Mouse (Mus musculus) lung, adult 2 months (tissue): ENCODE measurements at regions not wholly inside any gene's neighbourhood (a gene's known extent, or its start where the extent isn't known, plus 50 kb on each side); places are given as distances from the start of the nearest gene placed in this dataset.
"Not testable (repeated sequence)": the region's sequence is repeated elsewhere in the genome, so short reads cannot be mapped to it uniquely, and the experiment has no call there.

ENCODE experiments used
- DNase-seq: peaks from one replicate; pipeline ENCODE4 v3.0.0; 2022
- H3K4me1 ChIP-seq: fragments of 200-500 bp; 2 replicates; pipeline ENCODE4 v1.6.1; 2011; ENCODE audit warnings: low read length; ENCODE audit not compliant: control insufficient read depth, insufficient read depth
- H3K4me3 ChIP-seq: fragments of 200-500 bp; replicated peaks from 2 replicates; pipeline ENCODE3; 2011; ENCODE audit warnings: low read depth, mild to moderate bottlenecking, control low read depth, low read length; ENCODE audit errors: extremely low read depth
- CTCF ChIP-seq: fragments of 200-500 bp; IDR thresholded peaks from 2 replicates; pipeline ENCODE4 v1.5.1; 2011; ENCODE audit warnings: mild to moderate bottlenecking, low read length, control low read depth; ENCODE audit not compliant: insufficient read depth
- POLR2A ChIP-seq: fragments of 200-500 bp; IDR thresholded peaks from 2 replicates; pipeline ENCODE4 v1.6.1; 2011; ENCODE audit warnings: low read depth, mild to moderate bottlenecking, control low read depth, low read length, borderline replicate concordance; ENCODE audit errors: extremely low read depth
- WGBS: fragments of 180-500 bp; shearing (Covaris S2); methylation state at CpG from one replicate; pipeline ENCODE4 v1.1.7; 2018; 5-methylcytosine and 5-hydroxymethylcytosine counted together

GRCm38 (mm10) chr12:8436976-8437580 lies 62.7 kb downstream of the Rhob start:
- DNase-seq, result no peak

DNA sequence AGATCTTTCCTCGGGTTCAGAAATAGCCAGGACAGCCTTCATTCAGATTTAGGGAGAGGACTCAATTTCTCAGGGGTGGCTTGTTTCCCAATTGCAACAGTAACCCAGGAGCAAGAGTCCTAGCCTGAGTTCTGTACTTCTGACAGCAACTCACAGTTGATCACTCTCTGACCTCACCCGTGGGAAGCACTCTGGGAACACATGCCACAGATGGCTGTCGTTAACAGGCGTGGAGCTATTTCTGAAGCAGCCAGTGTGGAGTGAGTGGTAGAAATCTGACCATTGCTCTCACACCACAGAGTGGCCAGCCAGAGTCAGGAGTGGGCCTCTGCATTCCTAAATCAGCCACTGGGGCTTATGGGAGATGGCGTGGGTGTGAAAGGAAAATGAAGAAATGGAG lies 63.3 kb downstream of the Rhob start:
- WGBS, result 42% methylated on average over 5 of the region's 5 CpGs
- TF ChIP-seq POLR2A, result no peak
- TF ChIP-seq CTCF, result no peak
- H3K4me1 ChIP-seq, result peaks cover 25% of the 10 kb centered on the region
- no peak overlapping the region for H3K4me3 ChIP-seq
- DNase-seq, result no peak

More at GRCm38 (mm10) chr12:8436976-8437580, 62.7 kb downstream of the Rhob start:
- no peak overlapping the region for H3K4me3 ChIP-seq
- WGBS, result 27% methylated on average over 6 of the region's 6 CpGs
- TF ChIP-seq POLR2A, result no peak
- no peak for TF ChIP-seq CTCF
- H3K4me1 ChIP-seq, result peaks cover 25% of the 10 kb centered on the region

GRCm38 (mm10) chr12:8435651-8436348 lies 64.0 kb downstream of the Rhob start:
- peaks cover 23% of the 10 kb centered on the region for H3K4me1 ChIP-seq
- H3K4me3 ChIP-seq, DNase-seq: not testable (repeated sequence)
- 38% methylated on average over 3 of the region's 3 CpGs for WGBS

DNA sequence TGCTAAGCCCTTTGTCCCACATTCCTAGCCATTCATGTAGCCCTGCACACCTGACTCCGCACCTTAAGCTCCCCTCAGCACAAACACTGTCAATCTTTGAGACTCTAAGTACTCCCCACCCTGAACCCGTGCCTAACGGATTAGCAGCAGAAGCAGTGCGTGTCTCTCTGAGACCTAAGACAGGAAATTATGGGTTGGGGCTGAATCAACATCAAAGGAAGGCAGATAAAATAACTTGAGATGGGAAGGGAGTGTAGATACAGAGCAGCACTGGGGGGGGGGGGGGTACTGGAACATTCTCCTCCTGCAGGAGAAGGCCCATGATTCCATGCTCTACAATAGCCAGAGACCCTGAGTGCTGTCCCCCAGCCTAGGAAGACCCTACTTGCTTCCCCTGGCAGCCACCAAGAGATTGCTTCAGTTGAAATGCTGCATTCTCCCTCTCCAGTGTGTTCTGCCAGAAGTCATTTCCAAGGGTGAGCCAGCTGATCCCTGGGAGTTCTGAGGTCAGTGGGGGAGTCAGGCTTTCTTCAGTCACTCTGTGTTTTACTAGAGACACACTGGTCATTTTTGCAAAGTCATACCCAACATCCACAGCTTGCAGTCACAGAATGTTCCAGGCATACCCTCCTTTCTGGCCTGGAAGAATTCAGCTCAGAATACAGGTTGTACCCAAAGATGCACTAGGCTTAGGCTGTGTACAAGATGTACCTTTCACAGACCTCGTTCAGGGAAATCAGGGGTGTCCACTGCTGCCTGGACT lies 71.4 kb downstream of the Rhob start:
- TF ChIP-seq CTCF (no peak), POLR2A (no peak)
- 48% methylated on average over 5 of the region's 5 CpGs for WGBS
- DNase-seq, result no peak

DNA sequence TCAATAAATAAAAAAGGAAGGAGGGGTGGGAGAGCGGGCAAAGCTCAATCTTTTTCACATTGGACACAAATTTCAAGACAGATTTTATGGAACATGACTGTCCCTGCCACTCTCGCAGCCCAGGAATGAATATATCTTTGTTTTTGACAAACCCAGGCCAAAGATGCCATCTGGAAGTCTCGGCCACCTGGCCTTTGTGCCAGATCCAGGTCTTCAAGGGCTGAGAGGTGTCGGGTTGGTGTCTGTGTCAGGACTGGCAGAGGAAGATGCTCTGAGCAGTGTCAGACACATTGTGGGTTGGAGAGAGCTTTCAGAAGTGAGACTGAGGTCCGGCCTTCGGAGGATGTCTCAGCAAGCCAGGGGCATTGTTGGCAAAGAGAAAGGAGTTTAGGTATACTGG lies 75.3 kb downstream of the Rhob start:
- Histone ChIP-seq H3K4me1 (peaks cover 3% of the 10 kb centered on the region; the same call in 1 of the 2 replicates), H3K4me3 (no peak overlapping the region)
- WGBS, result 95% methylated on average over 6 of the region's 6 CpGs
- no peak for DNase-seq
- TF ChIP-seq CTCF (no peak), POLR2A (no peak)

More for the DNA sequence above, 71.4 kb downstream of the Rhob start:
- Histone ChIP-seq H3K4me1 (peaks cover 11% of the 10 kb centered on the region), H3K4me3 (no peak overlapping the region)

DNA sequence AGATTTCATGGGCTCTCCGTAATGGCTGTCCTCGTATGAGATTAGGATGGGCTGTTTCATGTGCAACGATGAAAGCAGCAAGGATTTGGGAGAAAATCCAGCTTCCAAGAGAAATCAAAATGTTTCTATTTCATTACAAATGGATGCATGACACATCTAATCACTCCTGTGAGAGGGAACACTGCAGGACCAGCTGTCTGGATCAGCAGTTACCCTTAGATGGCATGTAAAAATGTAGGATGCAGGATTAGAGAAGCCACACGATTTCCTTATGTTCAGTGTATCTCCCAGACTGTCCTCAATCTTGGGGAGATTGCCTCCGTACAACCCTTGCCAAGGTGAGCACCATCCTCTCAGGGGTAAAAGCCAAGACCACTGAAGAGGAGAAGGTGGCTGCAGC lies 77.1 kb downstream of the Rhob start:
- no peak overlapping the region for H3K4me3 ChIP-seq
- TF ChIP-seq CTCF (no peak), POLR2A (no peak)
- no peak for DNase-seq
- 79% methylated on average over 5 of the region's 5 CpGs for WGBS
- H3K4me1 ChIP-seq, result 0 out of 2 replicates have a peak, but pooled peaks cover 3% of the 10 kb centered on the region

- TF ChIP-seq POLR2A (no peak), CTCF (no peak)
- no peak for DNase-seq
- Histone ChIP-seq H3K4me1 (0 out of 2 replicates have a peak, but pooled peaks cover 3% of the 10 kb centered on the region), H3K4me3 (no peak overlapping the region)
- WGBS, result 83% methylated on average over 3 of the region's 3 CpGs
Observed at GRCm38 (mm10) chr12:8421271-8421567, 78.6 kb downstream of the Rhob start.

- no peak for TF ChIP-seq CTCF
- WGBS, result 87% methylated on average over 9 of the region's 9 CpGs
- 0 out of 2 replicates have a peak, but pooled peaks cover 3% of the 10 kb centered on the region for H3K4me1 ChIP-seq
- DNase-seq, result no peak
- H3K4me3 ChIP-seq, result no peak overlapping the region
Observed at GRCm38 (mm10) chr12:8420511-8421270, 79.1 kb downstream of the Rhob start.

DNA sequence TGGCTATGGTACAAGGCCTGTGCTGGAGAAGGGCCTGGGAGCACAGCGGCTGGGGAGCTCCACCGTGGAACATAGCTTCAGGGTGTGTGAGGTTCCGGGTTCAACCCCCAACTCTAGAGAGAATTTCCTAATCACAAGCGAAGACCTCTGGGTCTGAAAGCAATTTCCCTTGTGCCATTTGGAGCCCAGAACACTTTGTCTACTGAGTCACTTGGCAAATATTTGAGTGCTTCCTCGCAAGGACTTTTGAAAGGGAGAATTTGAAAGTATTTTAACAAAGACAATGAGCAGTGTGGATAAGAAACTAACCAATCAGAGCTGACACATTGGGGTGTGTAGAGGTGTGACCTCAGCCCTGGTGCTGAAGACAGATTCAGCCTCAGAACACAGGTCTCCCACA lies 80.9 kb downstream of the Rhob start:
- TF ChIP-seq CTCF (no peak), POLR2A (no peak)
- Histone ChIP-seq H3K4me3 (no peak overlapping the region), H3K4me1 (0 out of 2 replicates have a peak, but pooled peaks cover 3% of the 10 kb centered on the region)
- no peak for DNase-seq
- WGBS, result 50% methylated on average over 5 of the region's 5 CpGs
